Mouse (Mus musculus) adrenal gland, adult 18-20 months (tissue): Measurements from ENCODE around the gene Kcp. TPM values are rescaled to one million over a fixed set of nuclear protein-coding genes. Genes with fewer than 3 reads are reported as not detected.

Source experiments
- DNase-seq, 2 experiments: peaks; one replicate each; pipeline ENCODE4 v3.0.0; 2021 to 2022; ENCODE audit warnings: low spot score in 2 of 2
- total RNA-seq, 2 experiments: library from RNA; stranded (reverse); gene quantifications; 1 replicate in 1 of 2; 2 replicates in 1 of 2; pipeline ENCODE4 v1.2.3; 2021

Gene Kcp
- total RNA-seq, 2 experiments from 2014 or later: 2.4 to 7.9 TPM

DNA sequence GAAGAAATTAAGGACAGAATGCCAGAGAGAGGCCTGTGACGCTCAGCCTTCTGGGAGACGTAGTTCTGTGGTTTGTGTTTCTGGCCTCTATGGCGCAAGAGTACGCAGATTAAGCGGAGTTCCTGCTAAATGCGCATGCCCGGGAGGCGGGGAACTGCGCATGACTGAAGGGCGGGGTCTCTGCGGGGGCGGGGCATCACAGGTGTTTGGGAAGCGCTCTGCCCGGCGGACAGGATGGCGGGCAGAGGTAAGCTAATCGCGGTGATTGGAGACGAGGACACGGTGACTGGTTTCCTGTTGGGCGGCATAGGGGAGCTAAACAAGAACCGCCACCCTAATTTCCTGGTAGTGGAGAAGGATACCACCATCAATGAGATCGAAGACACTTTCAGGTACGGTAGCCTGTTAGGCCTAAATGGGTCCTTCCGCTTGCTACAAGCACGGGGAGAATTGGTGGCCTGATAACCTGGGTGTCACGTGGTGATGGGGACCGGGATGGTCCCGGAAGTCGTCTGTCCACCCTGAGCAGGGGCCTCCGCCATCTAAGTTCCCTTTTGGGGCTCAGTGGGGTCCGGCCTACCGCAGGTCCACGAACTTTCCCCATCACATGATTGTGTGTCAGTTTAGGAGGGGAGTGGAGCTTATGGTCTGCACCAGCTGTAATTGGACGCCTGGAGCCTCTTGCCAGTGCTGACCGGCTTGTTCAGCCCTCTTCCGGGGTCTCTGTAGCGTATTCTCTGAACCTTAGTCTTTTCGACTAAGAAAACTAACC is 40.0 kb downstream of the Kcp start, which contains the start of gene Atp6v1f:
Atp6v1f (plus strand) TSS at position 136 of the 772 bp plus-strand sequence.
- peak; percentile 83 to 87 for DNase-seq

DNA sequence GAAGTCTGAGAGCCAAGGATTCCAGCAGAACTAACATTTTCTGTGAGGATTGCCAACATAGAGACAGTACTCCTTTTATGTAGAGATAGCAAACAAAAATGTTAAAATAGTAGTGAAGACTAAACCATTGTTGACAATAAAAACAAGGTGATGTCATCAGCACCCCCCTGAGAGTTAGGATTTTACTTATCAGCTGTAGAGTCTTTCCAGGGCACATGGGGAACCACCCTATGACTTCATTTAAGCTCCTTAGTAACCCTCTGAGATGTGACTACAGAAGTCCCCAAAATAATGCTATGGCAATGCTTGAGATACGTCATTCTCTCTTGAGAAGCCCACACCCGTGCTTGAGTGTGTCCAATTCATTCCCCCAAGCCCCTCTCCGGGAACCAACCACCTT is 44.4 kb downstream of the Kcp start:
- DNase-seq: no peak

DNA sequence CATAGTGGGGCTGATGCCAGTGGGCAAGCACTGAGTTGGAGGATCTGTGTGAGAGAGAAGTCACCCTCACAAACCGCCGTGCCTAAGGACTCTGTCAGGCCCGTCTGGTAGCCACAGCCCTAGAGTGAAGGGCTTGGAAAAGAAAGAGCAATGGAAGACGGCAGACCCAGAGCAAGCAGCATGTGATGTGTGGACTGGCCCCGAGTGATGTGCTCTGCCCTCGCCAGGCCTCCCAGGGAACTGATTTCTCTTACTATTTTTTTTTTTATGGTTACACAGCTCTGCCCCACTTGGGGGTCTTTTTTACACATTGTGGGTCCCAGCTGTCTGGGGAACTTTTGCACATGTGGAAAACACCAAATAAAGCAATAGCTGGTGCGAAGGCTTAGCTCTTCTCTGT is 46.2 kb downstream of the Kcp start:
- DNase-seq: no peak

DNA sequence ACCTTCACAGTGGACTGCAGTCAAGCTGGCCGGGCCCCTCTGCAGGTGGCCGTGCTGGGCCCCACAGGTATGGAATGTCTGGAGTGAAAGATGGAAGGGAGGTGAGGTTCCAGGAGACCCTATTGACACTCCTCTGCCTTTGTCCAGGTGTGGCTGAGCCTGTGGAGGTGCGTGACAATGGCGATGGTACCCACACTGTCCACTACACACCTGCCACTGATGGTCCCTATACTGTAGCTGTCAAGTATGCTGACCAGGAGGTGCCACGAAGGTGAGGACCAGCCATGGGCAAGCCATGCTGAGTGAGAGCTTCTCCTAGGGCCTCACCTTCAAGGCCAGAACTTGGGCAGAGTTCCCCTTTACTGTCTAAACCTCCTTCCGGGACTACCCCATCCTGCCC is 57.1 kb downstream of the Kcp start:
- no peak for DNase-seq

DNA sequence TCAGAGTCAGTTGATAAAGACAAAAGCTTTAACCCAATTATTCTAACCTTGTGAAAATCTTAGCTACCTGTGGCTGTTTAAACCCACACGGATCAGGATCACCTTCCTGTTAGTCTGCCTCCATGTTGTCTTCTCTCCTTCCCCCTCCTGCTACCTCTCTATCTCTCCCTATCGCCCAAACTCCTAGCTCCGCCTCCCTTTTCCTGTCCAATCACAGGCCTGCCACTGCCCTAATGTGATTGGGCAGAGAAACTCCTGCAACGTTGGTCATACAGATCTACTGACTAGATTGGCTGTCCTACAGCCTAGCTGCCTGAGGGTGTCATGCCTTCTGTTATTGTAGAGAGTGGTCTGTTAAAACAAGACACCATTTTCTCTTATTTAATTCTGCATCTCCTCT is 57.9 kb downstream of the Kcp start:
- no peak for DNase-seq

DNA sequence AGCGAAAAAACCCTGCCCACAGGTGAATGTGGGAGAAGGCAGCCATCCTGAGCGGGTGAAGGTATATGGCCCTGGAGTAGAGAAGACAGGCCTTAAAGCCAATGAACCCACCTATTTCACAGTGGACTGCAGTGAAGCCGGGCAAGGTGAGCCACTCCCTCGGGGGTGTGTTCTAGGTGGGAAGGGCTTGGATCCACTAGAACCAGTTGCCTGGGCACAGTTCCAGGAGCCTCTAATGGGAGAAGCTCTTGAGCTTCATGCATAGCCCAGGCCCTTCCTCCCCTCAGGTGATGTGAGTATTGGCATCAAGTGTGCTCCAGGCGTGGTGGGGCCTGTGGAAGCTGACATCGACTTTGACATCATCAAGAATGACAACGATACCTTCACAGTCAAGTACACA is 62.4 kb downstream of the Kcp start:
- no peak for DNase-seq

DNA sequence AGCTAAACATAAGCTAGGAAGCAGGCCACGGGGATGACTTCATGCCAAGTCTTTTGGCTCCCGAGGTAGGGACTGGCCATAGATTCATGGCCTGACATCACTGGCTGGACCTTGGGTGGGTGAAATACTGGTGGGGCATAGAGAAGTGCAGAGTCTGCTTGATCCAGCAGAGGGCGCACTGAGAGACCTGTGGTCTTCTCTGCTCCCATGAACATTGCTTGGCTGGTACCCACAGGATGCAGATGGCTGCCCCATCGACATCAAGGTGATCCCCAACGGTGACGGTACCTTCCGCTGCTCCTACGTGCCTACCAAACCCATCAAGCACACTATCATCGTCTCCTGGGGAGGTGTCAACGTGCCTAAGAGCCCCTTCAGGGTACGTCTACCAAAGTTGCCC is 63.0 kb downstream of the Kcp start:
- DNase-seq: peak; percentile 30 to 43

DNA sequence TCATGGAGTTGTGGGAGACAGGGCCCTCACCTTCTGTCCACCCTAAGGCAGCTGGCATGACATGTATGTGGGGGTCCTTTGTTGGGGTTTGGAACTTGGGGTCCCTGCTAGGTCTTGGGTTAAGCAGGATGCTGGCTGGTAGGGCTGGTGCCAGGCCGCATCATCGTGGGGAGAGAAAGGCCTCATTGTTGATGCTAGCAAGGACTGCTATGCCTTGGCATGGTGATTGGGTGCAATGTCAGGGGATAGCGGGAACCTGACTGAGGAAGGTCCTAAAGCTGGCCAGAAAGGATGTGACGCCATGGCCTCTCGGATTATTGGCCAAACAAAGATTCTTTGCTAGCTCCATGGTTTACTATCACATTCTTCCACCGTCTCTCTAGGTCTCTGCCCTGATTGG is 68.0 kb downstream of the Kcp start:
- DNase-seq: no peak

DNA sequence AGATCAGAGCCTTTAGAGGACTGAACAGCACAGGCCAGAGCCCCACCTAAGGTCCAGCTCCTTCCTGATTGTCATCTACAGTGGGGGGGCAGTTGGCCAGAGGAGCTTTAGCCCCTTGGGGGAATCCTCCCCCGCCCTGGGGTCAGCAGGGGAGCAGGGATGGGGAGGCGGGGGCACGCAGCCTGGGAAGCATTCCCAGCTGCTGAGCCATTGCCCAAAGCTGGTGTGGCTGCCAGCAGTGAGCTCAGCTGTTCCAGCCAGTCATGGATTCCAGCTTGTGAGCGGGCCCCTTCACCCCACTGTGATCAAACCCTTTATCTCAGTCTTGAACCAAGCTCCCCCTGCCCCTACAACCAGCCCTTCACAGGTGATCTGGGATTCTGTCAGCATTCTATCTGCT is 68.5 kb downstream of the Kcp start:
- no peak for DNase-seq

DNA sequence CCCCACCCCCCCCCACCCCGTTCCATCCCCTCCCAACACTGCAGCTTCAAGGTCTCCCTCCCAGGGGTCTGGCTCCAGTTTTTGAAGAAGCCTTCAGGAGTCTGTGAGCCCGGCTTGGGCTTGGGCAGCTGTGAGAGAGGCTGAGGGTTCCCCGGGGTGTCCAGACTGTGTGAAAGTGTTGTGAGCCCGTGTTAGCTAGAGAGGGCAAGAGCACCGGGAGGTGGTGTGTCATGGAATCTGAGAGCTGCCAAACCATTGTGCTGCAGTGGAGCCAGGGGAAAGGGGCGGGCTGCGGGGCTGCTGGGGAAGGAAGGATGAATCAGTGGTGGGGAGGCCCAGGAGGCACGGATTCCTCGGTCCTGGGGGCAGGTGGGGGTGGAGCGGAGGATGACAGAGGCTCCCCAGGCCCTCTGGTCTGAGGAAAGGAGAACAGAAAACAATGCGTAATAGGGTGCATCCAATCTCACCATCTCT is 71.3 kb downstream of the Kcp start:
- no peak for DNase-seq

DNA sequence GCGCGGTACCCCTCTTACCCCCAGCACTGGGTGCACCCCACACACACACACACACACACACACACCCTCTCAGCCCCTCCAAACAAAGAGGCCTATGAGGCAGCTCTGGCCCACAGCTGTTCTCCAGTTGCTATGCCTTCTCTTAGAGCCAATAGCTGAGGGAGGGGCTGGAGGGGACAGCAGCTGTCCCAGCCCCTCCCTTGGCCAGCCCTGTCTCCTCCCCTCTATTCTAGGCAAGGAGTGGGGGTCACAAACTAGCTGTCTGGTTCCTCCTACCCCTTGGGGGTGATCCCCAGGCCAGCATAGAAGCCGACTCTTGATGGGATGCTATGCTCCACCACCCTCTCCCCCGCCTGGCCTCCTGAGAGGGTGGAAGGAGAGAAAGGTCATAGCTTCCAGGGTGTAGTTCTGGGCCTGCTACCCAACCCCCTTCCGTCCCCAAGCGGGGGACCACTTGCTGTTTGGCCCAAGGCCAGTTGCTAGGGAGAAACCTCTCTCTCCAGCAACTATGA is 71.8 kb downstream of the Kcp start:
- DNase-seq: no peak

DNA sequence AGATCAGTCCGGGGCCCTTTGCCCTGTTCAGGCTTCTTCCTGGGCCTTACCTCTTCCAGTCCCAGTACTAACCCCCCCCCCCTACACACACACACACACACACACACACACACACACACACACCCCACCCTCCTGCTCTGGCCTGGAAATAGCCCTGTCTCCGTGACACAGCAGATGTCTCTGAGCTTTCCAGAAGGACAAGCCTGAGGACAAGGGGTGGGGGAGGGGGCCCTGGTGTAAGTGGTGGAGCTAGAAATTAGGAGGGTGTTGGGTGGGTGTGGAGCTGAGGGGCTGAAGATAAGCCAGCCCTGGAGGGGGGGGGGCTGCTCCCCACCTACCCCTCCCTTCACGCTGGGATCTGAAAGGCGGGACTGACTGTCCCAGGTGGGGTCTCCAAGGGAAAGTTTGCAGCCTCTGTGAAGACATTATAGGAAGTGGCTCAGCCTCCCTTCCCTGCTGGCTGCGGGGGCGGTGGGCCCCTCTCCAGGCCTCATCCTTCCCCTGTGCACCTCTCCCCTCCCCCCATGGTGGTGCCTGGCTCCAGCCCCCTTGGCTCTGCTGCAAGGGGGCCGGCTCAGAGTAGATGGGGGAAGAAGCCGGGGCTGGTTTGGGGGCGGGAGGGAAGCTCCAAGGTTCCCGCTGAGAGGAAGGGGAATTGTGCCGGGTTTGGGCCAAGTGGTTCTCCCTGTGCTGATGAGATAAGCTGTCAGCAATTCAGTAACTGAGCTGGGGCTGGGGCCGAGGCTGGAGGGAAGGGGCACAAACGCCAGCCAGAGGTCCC is 72.7 kb downstream of the Kcp start:
- DNase-seq: no peak

DNA sequence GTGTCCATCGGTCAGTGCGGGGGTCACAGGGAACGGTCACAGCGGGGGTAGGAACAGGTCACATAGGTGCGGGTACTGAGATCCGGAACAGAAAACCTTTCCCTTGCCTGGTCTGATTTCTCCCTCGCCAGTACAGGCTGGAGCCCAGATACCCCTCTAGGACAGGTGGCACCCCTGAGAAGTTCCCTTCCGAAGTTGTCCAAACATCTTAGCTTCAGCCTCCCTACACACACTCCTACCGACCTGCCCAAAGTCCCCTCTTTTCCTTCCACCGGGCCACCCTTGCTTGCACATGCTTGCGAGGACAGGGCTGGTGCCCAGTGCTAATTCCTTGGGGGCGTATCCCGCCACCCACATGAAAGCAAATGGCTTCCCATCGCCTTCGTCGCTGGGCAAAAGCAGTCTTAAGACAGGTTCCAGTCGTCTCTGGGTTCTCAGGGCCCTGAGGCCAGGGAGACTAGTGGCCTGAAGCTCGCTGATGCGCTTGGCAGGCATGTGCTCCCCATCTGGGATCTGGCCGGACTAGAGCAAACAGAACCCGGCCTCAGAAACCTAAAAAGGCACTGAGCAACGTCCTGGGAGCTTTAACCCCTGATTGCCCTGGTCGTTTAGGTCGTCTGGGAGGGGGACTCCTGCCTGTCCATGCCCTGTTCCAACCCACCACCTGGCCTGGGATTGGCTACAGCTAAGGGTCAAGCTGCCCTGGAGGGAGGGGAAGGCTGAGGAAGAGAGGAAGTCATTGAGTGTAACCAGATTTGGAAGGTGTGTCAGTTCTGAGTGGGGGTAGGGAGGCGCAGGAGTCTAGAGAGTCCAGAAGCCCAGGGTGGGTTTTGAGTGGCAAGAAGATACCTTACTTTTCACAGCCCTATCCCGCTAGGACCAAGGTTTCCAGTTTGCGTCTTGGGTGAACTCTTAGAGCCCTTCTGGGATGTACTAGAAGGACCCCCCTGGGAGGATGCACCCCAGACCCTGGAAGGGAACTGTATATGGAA is 73.7 kb downstream of the Kcp start:
- no peak for DNase-seq

DNA sequence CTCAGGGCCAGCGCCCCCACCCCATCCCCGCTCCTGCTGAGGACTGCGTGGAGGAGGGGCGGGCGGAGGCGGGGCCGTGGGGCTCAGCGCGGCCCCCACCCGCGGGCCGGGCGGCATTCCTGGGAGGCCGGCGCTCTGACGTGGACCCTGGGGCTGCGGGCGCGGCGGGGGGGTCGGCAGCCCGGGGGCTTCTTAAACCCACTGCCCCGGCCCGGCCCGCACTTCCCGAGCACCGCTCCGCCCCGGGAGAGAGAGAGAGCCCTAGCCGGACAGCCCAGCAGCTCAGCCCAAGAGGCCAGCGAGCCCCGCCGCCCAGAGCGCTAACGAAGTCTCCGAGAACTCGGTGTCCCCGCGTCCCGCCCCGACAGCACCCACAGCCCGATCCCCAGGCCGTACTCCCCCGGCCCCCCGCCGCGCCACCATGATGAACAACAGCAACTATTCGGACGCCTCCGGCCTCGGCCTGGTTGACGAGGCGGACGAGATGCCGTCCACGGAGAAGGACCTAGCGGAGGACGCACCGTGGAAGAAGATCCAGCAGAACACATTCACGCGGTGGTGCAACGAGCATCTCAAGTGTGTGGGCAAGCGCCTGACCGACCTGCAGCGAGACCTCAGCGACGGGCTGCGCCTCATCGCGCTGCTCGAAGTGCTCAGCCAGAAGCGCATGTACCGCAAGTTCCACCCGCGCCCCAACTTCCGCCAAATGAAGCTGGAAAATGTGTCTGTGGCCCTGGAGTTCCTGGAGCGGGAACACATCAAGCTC is 74.5 kb downstream of the Kcp start, which contains the start of gene Flnc:
Flnc (plus strand) TSS at position 219 of the 766 bp plus-strand sequence.
- DNase-seq: peak; percentile 26 to 52

DNA sequence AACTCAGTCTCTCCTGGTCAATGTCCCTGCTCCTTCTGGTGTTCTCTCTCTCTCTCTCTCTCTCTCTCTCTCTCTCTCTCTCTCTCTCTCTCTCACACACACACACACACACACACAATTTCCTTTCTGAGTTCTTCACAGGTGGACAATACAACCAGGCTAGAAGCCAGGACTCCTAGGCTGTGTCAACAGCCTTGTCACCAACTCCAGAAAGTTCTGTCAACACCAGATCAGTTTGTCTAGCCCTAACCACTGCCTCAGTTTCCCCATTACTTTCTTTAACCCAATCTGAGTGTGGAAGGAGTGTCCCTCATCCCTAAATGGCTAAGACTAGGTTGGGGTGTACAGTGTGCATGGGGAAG is 75.1 kb downstream of the Kcp start:
- DNase-seq: no peak

DNA sequence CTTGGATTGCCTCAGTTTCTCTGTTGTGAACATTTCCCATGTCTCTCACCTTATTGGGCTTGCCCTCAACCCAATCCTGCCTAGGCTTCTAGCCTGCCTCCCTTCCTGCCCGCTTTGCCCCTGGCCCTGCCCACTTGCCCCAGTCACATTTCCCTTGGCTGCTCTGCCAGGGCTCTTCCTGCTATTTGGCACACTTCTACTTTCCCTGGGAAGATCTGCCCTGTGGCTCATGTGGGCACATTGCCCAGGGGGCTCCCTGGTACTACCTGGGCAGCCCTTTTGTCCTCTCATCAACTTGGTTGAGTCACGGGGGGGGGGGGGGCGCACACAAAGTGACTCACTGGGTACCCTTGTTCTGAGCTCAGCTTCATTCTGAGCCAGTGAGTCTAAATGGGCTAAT is 75.6 kb downstream of the Kcp start:
- no peak for DNase-seq

DNA sequence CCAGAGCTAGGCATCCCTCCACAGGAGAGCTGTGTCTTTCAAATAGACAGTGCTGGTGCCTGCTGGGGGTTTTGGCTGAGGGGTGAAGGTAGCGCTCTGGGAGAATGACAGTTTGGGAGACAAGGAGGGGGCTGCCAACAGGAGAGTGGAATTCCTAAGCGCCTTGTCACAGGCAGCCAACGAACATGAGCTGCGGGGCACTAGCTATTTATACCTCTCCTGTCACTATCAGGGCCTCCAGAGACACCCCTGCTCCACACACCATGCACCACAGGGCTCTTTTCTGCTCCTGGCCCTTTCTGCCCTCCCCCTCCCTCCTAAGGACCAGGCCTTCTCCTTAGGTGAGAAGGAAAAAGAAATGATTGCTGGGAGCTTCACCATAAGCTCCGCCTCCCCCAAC is 76.3 kb downstream of the Kcp start:
- DNase-seq: no peak

DNA sequence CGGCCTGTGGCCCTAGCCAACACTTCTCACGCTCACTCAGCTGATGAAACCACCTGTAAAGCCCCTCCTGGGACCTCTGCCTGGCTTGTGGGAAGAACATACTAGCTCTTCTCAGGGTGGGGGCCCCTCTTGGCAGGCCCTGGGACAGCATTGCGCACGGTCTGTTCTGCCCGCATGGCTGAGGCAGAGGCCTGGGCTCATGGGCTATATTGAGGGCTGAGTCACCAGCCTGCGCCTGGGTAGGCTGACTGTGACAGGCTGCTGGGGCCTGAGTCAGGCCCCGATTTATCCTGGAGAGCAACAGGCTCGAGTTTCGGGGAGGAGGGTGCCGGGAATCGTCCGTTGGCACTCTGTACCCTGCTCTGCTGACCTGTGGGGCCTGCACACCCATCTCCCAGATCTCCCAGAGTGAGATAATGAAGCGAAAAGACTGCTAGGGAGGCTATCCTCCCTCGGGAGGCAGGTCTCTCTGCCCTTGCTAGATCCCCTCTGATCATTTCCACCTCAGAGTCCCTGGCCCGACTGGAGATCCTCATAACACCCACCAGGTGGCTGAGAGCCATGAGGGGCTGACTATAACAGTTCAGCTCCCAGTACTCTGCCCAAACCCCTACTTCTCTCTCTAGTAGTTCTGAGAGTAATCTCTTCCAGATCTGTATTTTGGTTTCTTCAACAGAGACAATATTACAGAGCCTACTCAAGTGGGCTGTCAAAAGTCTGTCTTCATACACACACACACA is 76.9 kb downstream of the Kcp start:
- no peak for DNase-seq

DNA sequence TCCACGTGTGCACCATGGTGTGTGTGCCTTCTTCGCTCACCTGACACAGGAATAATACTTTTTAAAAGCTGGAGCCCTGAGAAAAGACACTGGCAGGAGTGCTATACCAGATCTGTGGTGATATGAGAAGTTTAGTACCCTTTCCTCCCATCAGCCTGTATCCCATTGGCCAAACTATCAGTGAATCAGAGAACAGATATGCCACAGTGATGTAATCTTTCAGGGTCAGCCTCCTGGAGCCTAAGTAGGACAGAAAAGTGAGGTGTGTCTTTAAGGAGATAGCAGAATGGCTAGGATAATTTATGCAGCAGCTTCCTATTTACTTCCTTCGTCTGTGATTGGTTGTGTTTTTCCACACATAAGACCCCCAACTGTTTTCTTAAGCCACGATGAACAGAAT is 79.6 kb downstream of the Kcp start:
- DNase-seq: no peak

DNA sequence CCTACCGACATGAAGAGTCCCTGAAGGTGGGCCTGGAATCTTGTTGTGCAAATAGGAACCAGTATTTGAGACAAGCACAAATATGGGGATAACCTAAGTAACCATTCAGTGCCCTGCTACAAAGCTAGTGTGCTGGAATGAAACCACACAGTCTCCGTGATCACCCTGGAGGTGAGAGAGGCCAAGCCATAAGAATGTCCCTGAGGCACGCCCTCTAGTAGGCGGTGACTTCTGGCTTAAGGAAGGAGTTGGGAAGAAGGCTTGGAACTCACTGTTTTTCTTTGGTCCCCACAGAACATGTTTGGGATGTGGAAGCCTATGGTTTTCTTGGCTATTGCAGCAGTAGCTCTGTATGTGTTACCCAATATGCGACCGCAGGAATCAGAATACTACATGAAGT is 81.4 kb downstream of the Kcp start:
- no peak for DNase-seq
